Mouse (Mus musculus): ENCODE results near the gene Rhpn2. TPM values are rescaled to one million over a fixed set of nuclear protein-coding genes. Genes with fewer than 3 reads are reported as not detected.

Gene Rhpn2
- polyA plus RNA-seq, 1 experiment from 2014 or later: 4.5 TPM

- no peaks in the 10 kb centered on the region for H3K9me3 ChIP-seq
- no peaks in the 10 kb centered on the region for H3K27me3 ChIP-seq (ENCODE audit: poor library complexity, severe bottlenecking)
- no peak for DNase-seq (ENCODE audit: extremely low spot score, low spot score)
- no peak overlapping the region for H3K27ac ChIP-seq
- peaks cover 12% of the 10 kb centered on the region for H3K4me1 ChIP-seq
- no peaks in the 10 kb centered on the region for H3K36me3 ChIP-seq (replicated peaks)
- no peak overlapping the region for H3K4me3 ChIP-seq
- WGBS: 92% methylated on average over 8 of the region's 8 CpGs
Observed at GRCm38 (mm10) chr7:35380351-35380750, 46.4 kb downstream of the Rhpn2 start.

- H3K4me3 ChIP-seq: no peak overlapping the region
- 40% methylated on average over 16 of the region's 16 CpGs for WGBS
Observed at GRCm38 (mm10) chr7:35381861-35382260, 47.9 kb downstream of the Rhpn2 start.

GRCm38 (mm10) chr7:35382706-35383353 lies 48.9 kb downstream of the Rhpn2 start:
- peaks cover 10% of the 10 kb centered on the region for H3K4me1 ChIP-seq
- no peaks in the 10 kb centered on the region for H3K27me3 ChIP-seq (ENCODE audit: poor library complexity, severe bottlenecking)
- peaks cover 4% of the 10 kb centered on the region; the same call in 1 of the 2 replicates for H3K36me3 ChIP-seq (replicated peaks)
- H3K27ac ChIP-seq: no peak overlapping the region
- 65% methylated on average over 2 of the region's 2 CpGs for WGBS
- H3K9me3 ChIP-seq: no peaks in the 10 kb centered on the region
- no peak overlapping the region for H3K4me3 ChIP-seq
- no peak for DNase-seq (ENCODE audit: extremely low spot score, low spot score)

More at GRCm38 (mm10) chr7:35381861-35382260, 47.9 kb downstream of the Rhpn2 start:
- Histone ChIP-seq H3K27ac (no peak overlapping the region), H3K36me3 (replicated peaks) (peaks cover 4% of the 10 kb centered on the region; the same call in 1 of the 2 replicates), H3K9me3 (no peaks in the 10 kb centered on the region), H3K27me3 (ENCODE audit: poor library complexity, severe bottlenecking) (no peaks in the 10 kb centered on the region), H3K4me1 (peaks cover 10% of the 10 kb centered on the region)
- DNase-seq (ENCODE audit: extremely low spot score, low spot score): no peak

- H3K36me3 ChIP-seq (replicated peaks): peaks cover 12% of the 10 kb centered on the region; the same call in 1 of the 2 replicates
- no peak overlapping the region for H3K4me3 ChIP-seq
- no peaks in the 10 kb centered on the region for H3K27me3 ChIP-seq (ENCODE audit: poor library complexity, severe bottlenecking)
- no peak overlapping the region for H3K27ac ChIP-seq
- WGBS: 63% methylated on average over 6 of the region's 6 CpGs
- no peak for DNase-seq (ENCODE audit: extremely low spot score, low spot score)
- H3K9me3 ChIP-seq: no peaks in the 10 kb centered on the region
- H3K4me1 ChIP-seq: 0 out of 2 replicates have a peak, but pooled peaks cover 3% of the 10 kb centered on the region
Observed at GRCm38 (mm10) chr7:35386525-35386952, 52.6 kb downstream of the Rhpn2 start.

GRCm38 (mm10) chr7:35388694-35389093 lies 54.7 kb downstream of the Rhpn2 start:
- 75% methylated on average over 6 of the region's 6 CpGs for WGBS
- Histone ChIP-seq H3K36me3 (replicated peaks) (peaks cover 32% of the 10 kb centered on the region), H3K27ac (no peak overlapping the region)

GRCm38 (mm10) chr7:35392935-35393334 lies 59.0 kb downstream of the Rhpn2 start:
- Histone ChIP-seq H3K9me3 (no peaks in the 10 kb centered on the region), H3K4me3 (no peak overlapping the region), H3K4me1 (peaks cover 20% of the 10 kb centered on the region), H3K27ac (no peak overlapping the region), H3K27me3 (ENCODE audit: poor library complexity, severe bottlenecking) (no peaks in the 10 kb centered on the region), H3K36me3 (replicated peaks) (peaks cover 42% of the 10 kb centered on the region)
- WGBS: 71% methylated on average over 5 of the region's 5 CpGs
- no peak for DNase-seq (ENCODE audit: extremely low spot score, low spot score)

More at GRCm38 (mm10) chr7:35388694-35389093, 54.7 kb downstream of the Rhpn2 start:
- Histone ChIP-seq H3K9me3 (no peaks in the 10 kb centered on the region), H3K27me3 (ENCODE audit: poor library complexity, severe bottlenecking) (no peaks in the 10 kb centered on the region), H3K4me3 (no peak overlapping the region), H3K4me1 (no peaks in the 10 kb centered on the region)
- DNase-seq (ENCODE audit: extremely low spot score, low spot score): no peak

GRCm38 (mm10) chr7:35395734-35396456 lies 61.9 kb downstream of the Rhpn2 start:
- Histone ChIP-seq H3K27ac (peak overlapping the region; percentile 88), H3K36me3 (replicated peaks) (peaks cover 66% of the 10 kb centered on the region), H3K4me3 (peak overlapping the region; percentile 75), H3K4me1 (peaks cover 25% of the 10 kb centered on the region), H3K9me3 (no peaks in the 10 kb centered on the region), H3K27me3 (ENCODE audit: poor library complexity, severe bottlenecking) (no peaks in the 10 kb centered on the region)
- 16% methylated on average over 17 of the region's 17 CpGs for WGBS
- DNase-seq (ENCODE audit: extremely low spot score, low spot score): no peak

GRCm38 (mm10) chr7:35396542-35397168 lies 62.7 kb downstream of the Rhpn2 start, which contains the start of the genes Faap24 and Cep89:
Faap24 (minus strand) TSS chr7:35396836.
Cep89 (plus strand) TSS chr7:35397035.
- Histone ChIP-seq H3K36me3 (replicated peaks) (peaks cover 66% of the 10 kb centered on the region), H3K27me3 (ENCODE audit: poor library complexity, severe bottlenecking) (no peaks in the 10 kb centered on the region), H3K27ac (peak within 1 kb of the TSS; percentile 88), H3K4me3 (peak within 1 kb of the TSS; percentile 75), H3K4me1 (peaks cover 25% of the 10 kb centered on the region), H3K9me3 (no peaks in the 10 kb centered on the region)
- DNase-seq (ENCODE audit: extremely low spot score, low spot score): peak; percentile 99
- under 1% methylated on average over 28 of the region's 28 CpGs for WGBS

- H3K4me3 ChIP-seq: no peak overlapping the region
- no peaks in the 10 kb centered on the region for H3K27me3 ChIP-seq (ENCODE audit: poor library complexity, severe bottlenecking)
- peaks cover 78% of the 10 kb centered on the region for H3K36me3 ChIP-seq (replicated peaks)
- H3K9me3 ChIP-seq: no peaks in the 10 kb centered on the region
- no peak for DNase-seq (ENCODE audit: extremely low spot score, low spot score)
- H3K4me1 ChIP-seq: peaks cover 13% of the 10 kb centered on the region
- WGBS: 78% methylated on average over 4 of the region's 4 CpGs
- no peak overlapping the region for H3K27ac ChIP-seq
Observed at GRCm38 (mm10) chr7:35401169-35401568, 67.2 kb downstream of the Rhpn2 start.

- Histone ChIP-seq H3K27me3 (ENCODE audit: poor library complexity, severe bottlenecking) (no peaks in the 10 kb centered on the region), H3K9me3 (no peaks in the 10 kb centered on the region), H3K36me3 (replicated peaks) (peaks cover 99% of the 10 kb centered on the region), H3K4me3 (no peak overlapping the region), H3K4me1 (no peaks in the 10 kb centered on the region), H3K27ac (no peak overlapping the region)
- DNase-seq (ENCODE audit: extremely low spot score, low spot score): no peak
- WGBS: 74% methylated on average over 5 of the region's 5 CpGs
Observed at GRCm38 (mm10) chr7:35415226-35415625, 81.3 kb downstream of the Rhpn2 start.

GRCm38 (mm10) chr7:35415801-35416653 lies 82.1 kb downstream of the Rhpn2 start:
- Histone ChIP-seq H3K36me3 (replicated peaks) (peaks cover 99% of the 10 kb centered on the region), H3K27me3 (ENCODE audit: poor library complexity, severe bottlenecking) (no peaks in the 10 kb centered on the region), H3K9me3 (no peaks in the 10 kb centered on the region), H3K4me3 (no peak overlapping the region), H3K4me1 (no peaks in the 10 kb centered on the region), H3K27ac (no peak overlapping the region)
- WGBS: 85% methylated on average over 9 of the region's 9 CpGs
- no peak for DNase-seq (ENCODE audit: extremely low spot score, low spot score)

GRCm38 (mm10) chr7:35416654-35416948 lies 82.6 kb downstream of the Rhpn2 start:
- Histone ChIP-seq H3K4me3 (no peak overlapping the region), H3K27ac (no peak overlapping the region), H3K4me1 (no peaks in the 10 kb centered on the region), H3K27me3 (ENCODE audit: poor library complexity, severe bottlenecking) (no peaks in the 10 kb centered on the region), H3K9me3 (no peaks in the 10 kb centered on the region), H3K36me3 (replicated peaks) (peaks cover 99% of the 10 kb centered on the region)
- WGBS: 88% methylated on average over 5 of the region's 5 CpGs
- DNase-seq (ENCODE audit: extremely low spot score, low spot score): no peak
